Mouse (Mus musculus): ENCODE measurements at regions not wholly inside any gene's neighbourhood (a gene's known extent, or its start where the extent isn't known, plus 50 kb on each side); places are given as distances from the start of the nearest gene placed in this dataset.
A peak's percentile ranks its signal among the peaks of the same experiment; 100 is the strongest.

GRCm38 (mm10) chr5:41261654-41262237 lies 446.2 kb downstream of the Rab28 start:
- Histone ChIP-seq H3K36me3 (ENCODE audit: control insufficient read depth, insufficient read depth, low read length) (no peaks in the 10 kb centered on the region), H3K4me2 (no peak overlapping the region), H3K9ac (ENCODE audit: low read length) (no peak overlapping the region), H3K4me1 (ENCODE audit: control insufficient read depth, insufficient read depth, low read length) (no peaks in the 10 kb centered on the region), H3K4me3 (ENCODE audit: low read depth, low read length) (no peak overlapping the region), H3K27me3 (ENCODE audit: control insufficient read depth, insufficient read depth, low read length) (no peaks in the 10 kb centered on the region), H3K27ac (ENCODE audit: low read depth, low read length) (no peak overlapping the region), H3K9me3 (ENCODE audit: control insufficient read depth, low read length) (no peaks in the 10 kb centered on the region)
- ATAC-seq (ENCODE audit: low FRiP score): no peak
- 83% methylated on average over 5 of the region's 5 CpGs for WGBS
- peak; percentile 79 for DNase-seq (ENCODE audit: low spot score, missing footprints)
